Mouse (Mus musculus): ENCODE data around the gene Pepd. TPM values are rescaled to one million over a fixed set of nuclear protein-coding genes. Genes with fewer than 3 reads are reported as not detected.

The Pepd gene
- polyA plus RNA-seq, 1 experiment from 2014 or later = 68.4 TPM

DNA sequence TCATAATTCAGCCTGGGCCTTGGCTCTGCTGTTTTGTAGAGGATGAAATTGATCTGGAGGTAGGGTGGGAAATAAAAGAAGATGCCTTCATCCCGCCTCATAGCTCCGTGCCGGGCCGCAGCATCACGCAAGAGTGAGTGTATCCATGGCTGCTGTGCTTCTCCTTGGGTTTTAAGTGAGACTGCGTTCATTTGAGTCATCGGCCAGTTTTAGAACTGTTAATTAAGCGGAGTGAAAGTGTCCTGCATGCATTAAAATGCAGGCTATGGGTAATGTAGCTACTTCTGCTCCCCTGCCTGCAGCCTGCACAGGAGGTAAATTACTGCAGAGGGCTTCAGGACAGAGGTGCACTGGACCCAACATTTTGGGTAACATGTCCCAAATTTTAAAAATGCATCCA lies 45.0 kb downstream of the Pepd start:
- Histone ChIP-seq H3K36me3 (replicated peaks; ENCODE audit: control insufficient read depth, insufficient read depth, low read depth, low read length) (no peaks in the 10 kb centered on the region), H3K4me2 (ENCODE audit: low read depth, low read length) (no peak overlapping the region), H3K27ac (replicated peaks; ENCODE audit: low read depth, low read length) (no peak overlapping the region), H3K9ac (replicated peaks; ENCODE audit: low read length) (no peak overlapping the region), H3K4me3 (ENCODE audit: low read depth, low read length) (no peak overlapping the region), H3K4me1 (ENCODE audit: control insufficient read depth, insufficient read depth, low read length) (no peaks in the 10 kb centered on the region), H3K9me3 (replicated peaks; ENCODE audit: control insufficient read depth, low read length) (no peaks in the 10 kb centered on the region), H3K27me3 (ENCODE audit: control insufficient read depth, insufficient read depth, low read length) (no peaks in the 10 kb centered on the region)
- DNase-seq (ENCODE audit: low spot score) (no peak), ATAC-seq (replicated peaks; ENCODE audit: insufficient number of reproducible peaks, low FRiP score, low TSS enrichment, low read depth) (no peak)
- 94% methylated on average over 8 of the region's 8 CpGs for WGBS

DNA sequence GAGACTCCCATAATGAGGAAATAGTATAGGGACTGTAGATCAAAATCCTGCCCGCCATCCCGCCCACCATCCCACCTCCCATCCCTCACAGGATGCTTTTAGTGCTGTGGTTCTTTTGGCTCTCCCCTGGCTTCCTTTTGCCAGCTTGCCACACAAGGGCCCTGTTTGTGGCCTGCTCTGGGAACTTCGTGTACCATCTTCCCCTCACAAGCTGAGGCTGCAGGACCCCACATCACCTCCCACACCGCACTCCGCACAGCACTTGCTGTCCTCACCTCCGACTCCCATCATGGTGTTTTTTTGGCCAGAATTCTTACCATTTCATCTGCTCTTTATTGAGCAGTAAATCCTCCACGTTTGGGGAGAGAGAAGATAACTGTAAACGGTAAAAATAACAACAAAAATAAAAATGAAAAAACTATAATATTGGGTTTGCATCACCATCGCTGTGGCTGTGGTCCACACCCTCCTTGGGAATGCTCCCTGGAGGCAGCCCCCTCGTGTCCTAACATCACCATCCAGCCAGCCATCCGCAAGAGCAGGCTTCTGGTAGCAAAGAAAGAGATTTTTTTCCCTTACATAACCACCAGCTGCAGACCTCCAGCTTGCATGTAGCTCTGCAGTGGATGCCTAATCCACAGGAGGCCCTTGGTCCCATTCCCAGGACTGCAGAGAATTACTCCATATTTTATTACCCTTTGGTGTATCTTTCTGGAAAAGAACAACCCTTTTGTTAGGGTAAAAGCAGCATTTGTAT lies 51.9 kb downstream of the Pepd start:
- Histone ChIP-seq H3K9ac (replicated peaks; ENCODE audit: low read length) (no peak overlapping the region), H3K4me3 (ENCODE audit: low read depth, low read length) (no peak overlapping the region), H3K4me1 (ENCODE audit: control insufficient read depth, insufficient read depth, low read length) (no peaks in the 10 kb centered on the region), H3K36me3 (replicated peaks; ENCODE audit: control insufficient read depth, insufficient read depth, low read depth, low read length) (no peaks in the 10 kb centered on the region), H3K9me3 (replicated peaks; ENCODE audit: control insufficient read depth, low read length) (no peaks in the 10 kb centered on the region), H3K4me2 (ENCODE audit: low read depth, low read length) (no peak overlapping the region), H3K27ac (replicated peaks; ENCODE audit: low read depth, low read length) (no peak overlapping the region), H3K27me3 (ENCODE audit: control insufficient read depth, insufficient read depth, low read length) (no peaks in the 10 kb centered on the region)
- DNase-seq (ENCODE audit: low spot score) = no peak
- ATAC-seq (replicated peaks; ENCODE audit: insufficient number of reproducible peaks, low FRiP score, low TSS enrichment, low read depth) = no peak
- WGBS = 88% methylated on average over 11 of the region's 11 CpGs

DNA sequence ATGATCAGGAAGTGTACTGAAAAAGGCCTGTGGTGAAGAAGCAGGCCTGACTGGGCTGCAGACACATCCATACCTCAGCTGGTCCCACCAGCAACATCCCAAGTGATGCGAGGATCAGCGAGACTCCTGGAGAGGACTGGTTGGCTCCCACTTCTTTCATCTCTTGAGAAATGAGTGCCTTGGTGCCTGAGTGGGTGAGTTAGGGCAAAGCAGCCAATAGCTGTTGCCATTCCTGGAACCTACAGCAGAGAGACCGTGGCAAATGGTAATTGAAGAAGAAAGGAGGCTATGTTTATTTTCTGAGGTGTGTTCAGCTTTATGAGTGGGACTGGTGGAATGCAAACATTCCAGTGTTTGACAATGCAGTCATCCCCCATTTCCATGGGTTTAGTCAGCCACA lies 55.2 kb downstream of the Pepd start:
- H3K27me3 ChIP-seq (ENCODE audit: control insufficient read depth, insufficient read depth, low read length) = no peaks in the 10 kb centered on the region
- no peaks in the 10 kb centered on the region for H3K36me3 ChIP-seq (replicated peaks; ENCODE audit: control insufficient read depth, insufficient read depth, low read depth, low read length)
- no peak overlapping the region for H3K4me3 ChIP-seq (ENCODE audit: low read depth, low read length)
- DNase-seq (ENCODE audit: low spot score) = no peak
- no peak overlapping the region for H3K4me2 ChIP-seq (ENCODE audit: low read depth, low read length)
- H3K9ac ChIP-seq (replicated peaks; ENCODE audit: low read length) = no peak overlapping the region
- H3K4me1 ChIP-seq (ENCODE audit: control insufficient read depth, insufficient read depth, low read length) = no peaks in the 10 kb centered on the region
- H3K27ac ChIP-seq (replicated peaks; ENCODE audit: low read depth, low read length) = no peak overlapping the region
- no peaks in the 10 kb centered on the region for H3K9me3 ChIP-seq (replicated peaks; ENCODE audit: control insufficient read depth, low read length)
- no peak for ATAC-seq (replicated peaks; ENCODE audit: insufficient number of reproducible peaks, low FRiP score, low TSS enrichment, low read depth)
- 79% methylated on average over 3 of the region's 3 CpGs for WGBS

DNA sequence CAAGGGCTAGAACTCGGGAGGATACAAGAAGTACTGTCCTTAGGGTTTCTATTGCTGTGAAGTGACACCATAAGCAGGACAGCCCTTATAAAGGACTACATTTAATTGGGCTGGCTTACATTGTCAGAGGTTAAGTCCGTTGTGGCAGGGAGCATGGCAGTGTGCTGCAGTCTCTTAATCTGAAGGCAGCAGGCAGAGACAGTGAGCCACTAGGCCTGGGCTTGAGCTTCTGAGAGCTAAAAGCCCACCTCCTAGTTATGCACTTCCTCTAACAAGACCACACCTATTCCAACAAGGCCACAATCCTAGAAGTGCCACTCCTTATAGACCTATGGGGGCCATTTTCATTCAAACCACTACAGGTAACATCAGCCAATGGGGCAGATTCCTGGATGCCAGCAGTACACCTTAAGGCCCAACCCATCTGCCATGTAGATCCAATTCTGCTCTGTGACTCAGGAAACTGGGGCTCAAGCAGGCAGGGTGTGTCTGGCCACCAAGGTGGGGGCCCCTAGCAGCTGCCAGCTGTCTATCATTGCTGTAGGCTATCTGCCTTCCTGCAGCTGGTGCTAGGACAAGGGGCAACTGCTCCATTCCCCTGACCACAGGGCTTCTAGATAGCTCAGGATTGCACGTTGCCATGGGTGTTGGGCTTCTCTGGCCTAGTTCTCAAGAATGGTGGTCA lies 56.7 kb downstream of the Pepd start:
- Histone ChIP-seq H3K27ac (replicated peaks; ENCODE audit: low read depth, low read length) (no peak overlapping the region), H3K36me3 (replicated peaks; ENCODE audit: control insufficient read depth, insufficient read depth, low read depth, low read length) (no peaks in the 10 kb centered on the region), H3K9me3 (replicated peaks; ENCODE audit: control insufficient read depth, low read length) (no peaks in the 10 kb centered on the region), H3K4me3 (ENCODE audit: low read depth, low read length) (no peak overlapping the region), H3K27me3 (ENCODE audit: control insufficient read depth, insufficient read depth, low read length) (no peaks in the 10 kb centered on the region), H3K4me1 (ENCODE audit: control insufficient read depth, insufficient read depth, low read length) (no peaks in the 10 kb centered on the region), H3K4me2 (ENCODE audit: low read depth, low read length) (no peak overlapping the region), H3K9ac (replicated peaks; ENCODE audit: low read length) (no peak overlapping the region)
- 93% methylated on average over 3 of the region's 3 CpGs for WGBS
- DNase-seq (ENCODE audit: low spot score) (no peak), ATAC-seq (replicated peaks; ENCODE audit: insufficient number of reproducible peaks, low FRiP score, low TSS enrichment, low read depth) (no peak)

DNA sequence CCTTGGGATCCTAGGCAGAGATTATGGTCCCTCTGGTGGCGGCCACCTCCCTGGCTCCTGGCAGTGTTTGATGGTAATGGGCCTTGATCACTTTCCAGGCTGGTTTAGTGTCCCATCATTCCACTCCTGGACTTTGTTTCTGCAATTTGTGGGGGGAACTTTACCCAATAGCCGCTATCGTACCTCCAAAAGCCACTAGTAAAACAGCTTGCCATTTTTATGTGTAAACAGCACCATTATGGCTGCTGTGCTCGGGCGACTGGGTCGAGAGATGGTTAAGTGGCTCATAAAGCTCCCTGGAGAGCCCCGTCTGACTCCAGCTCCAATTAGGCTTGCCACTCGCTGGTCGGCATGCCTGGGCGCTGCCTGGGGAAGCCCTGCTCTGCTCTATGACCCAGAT lies 59.6 kb downstream of the Pepd start:
- ATAC-seq (replicated peaks; ENCODE audit: insufficient number of reproducible peaks, low FRiP score, low TSS enrichment, low read depth) = no peak
- H3K4me2 ChIP-seq (ENCODE audit: low read depth, low read length) = no peak overlapping the region
- no peaks in the 10 kb centered on the region for H3K27me3 ChIP-seq (ENCODE audit: control insufficient read depth, insufficient read depth, low read length)
- no peaks in the 10 kb centered on the region for H3K9me3 ChIP-seq (replicated peaks; ENCODE audit: control insufficient read depth, low read length)
- no peak overlapping the region for H3K27ac ChIP-seq (replicated peaks; ENCODE audit: low read depth, low read length)
- H3K9ac ChIP-seq (replicated peaks; ENCODE audit: low read length) = no peak overlapping the region
- H3K4me1 ChIP-seq (ENCODE audit: control insufficient read depth, insufficient read depth, low read length) = no peaks in the 10 kb centered on the region
- no peak overlapping the region for H3K4me3 ChIP-seq (ENCODE audit: low read depth, low read length)
- no peak for DNase-seq (ENCODE audit: low spot score)
- H3K36me3 ChIP-seq (replicated peaks; ENCODE audit: control insufficient read depth, insufficient read depth, low read depth, low read length) = no peaks in the 10 kb centered on the region
- 72% methylated on average over 10 of the region's 10 CpGs for WGBS

DNA sequence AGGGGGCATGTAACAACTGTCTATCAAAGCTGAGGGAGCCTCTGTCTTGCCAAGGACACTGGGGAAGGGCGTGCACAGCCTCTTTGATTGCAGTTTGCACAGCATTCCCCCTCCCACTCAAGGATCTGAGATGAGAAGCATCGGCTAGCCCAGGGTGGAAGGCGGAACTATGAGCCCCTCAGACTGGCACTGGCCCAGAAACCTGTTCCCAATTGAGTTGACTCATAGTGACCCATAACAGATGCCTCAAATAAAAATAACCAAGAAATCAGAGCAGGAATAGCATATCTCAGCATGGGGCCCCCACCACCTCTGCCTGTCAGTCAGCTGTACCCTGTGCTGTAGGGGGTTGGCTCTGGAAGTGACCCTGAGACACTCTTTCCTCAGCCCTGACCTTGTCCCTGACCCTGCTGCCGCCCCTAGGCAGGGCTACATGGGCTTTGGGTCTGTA lies 60.8 kb downstream of the Pepd start:
- no peak overlapping the region for H3K4me3 ChIP-seq (ENCODE audit: low read depth, low read length)
- no peaks in the 10 kb centered on the region for H3K9me3 ChIP-seq (replicated peaks; ENCODE audit: control insufficient read depth, low read length)
- no peaks in the 10 kb centered on the region for H3K36me3 ChIP-seq (replicated peaks; ENCODE audit: control insufficient read depth, insufficient read depth, low read depth, low read length)
- 31% methylated on average over 4 of the region's 4 CpGs for WGBS
- peak; percentile 70 for ATAC-seq (replicated peaks; ENCODE audit: insufficient number of reproducible peaks, low FRiP score, low TSS enrichment, low read depth)
- H3K9ac ChIP-seq (replicated peaks; ENCODE audit: low read length) = no peak overlapping the region
- DNase-seq (ENCODE audit: low spot score) = peak; percentile 67
- H3K27me3 ChIP-seq (ENCODE audit: control insufficient read depth, insufficient read depth, low read length) = no peaks in the 10 kb centered on the region
- no peak overlapping the region for H3K4me2 ChIP-seq (ENCODE audit: low read depth, low read length)
- H3K4me1 ChIP-seq (ENCODE audit: control insufficient read depth, insufficient read depth, low read length) = no peaks in the 10 kb centered on the region
- no peak overlapping the region for H3K27ac ChIP-seq (replicated peaks; ENCODE audit: low read depth, low read length)

DNA sequence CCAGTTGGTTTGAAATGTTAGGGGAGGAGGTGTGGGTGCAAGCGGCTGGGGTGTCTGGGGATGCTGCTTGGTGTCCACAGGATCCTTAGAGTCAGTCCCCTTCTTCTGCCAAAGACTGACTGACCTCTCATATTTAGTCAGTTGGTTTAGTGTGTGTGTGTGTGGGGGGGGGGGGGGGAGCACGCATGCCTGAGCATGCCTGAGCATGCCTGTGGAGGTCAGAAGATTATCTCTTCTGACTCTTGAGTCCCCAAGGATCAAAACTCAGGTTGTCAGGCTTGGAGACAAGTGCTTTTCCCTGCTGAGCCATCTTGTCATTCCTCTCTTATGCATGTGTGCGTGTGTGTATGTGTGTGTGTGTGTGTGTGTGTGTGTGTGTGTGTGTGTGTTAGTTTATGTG lies 61.7 kb downstream of the Pepd start:
- DNase-seq (ENCODE audit: low spot score) (no peak), ATAC-seq (replicated peaks; ENCODE audit: insufficient number of reproducible peaks, low FRiP score, low TSS enrichment, low read depth) (no peak)
- Histone ChIP-seq H3K4me2 (ENCODE audit: low read depth, low read length) (no peak overlapping the region), H3K27ac (replicated peaks; ENCODE audit: low read depth, low read length) (no peak overlapping the region), H3K36me3 (replicated peaks; ENCODE audit: control insufficient read depth, insufficient read depth, low read depth, low read length) (no peaks in the 10 kb centered on the region), H3K27me3 (ENCODE audit: control insufficient read depth, insufficient read depth, low read length) (no peaks in the 10 kb centered on the region), H3K4me1 (ENCODE audit: control insufficient read depth, insufficient read depth, low read length) (no peaks in the 10 kb centered on the region), H3K9me3 (replicated peaks; ENCODE audit: control insufficient read depth, low read length) (no peaks in the 10 kb centered on the region), H3K9ac (replicated peaks; ENCODE audit: low read length) (no peak overlapping the region), H3K4me3 (ENCODE audit: low read depth, low read length) (no peak overlapping the region)
- WGBS = 67% methylated on average over 3 of the region's 3 CpGs

DNA sequence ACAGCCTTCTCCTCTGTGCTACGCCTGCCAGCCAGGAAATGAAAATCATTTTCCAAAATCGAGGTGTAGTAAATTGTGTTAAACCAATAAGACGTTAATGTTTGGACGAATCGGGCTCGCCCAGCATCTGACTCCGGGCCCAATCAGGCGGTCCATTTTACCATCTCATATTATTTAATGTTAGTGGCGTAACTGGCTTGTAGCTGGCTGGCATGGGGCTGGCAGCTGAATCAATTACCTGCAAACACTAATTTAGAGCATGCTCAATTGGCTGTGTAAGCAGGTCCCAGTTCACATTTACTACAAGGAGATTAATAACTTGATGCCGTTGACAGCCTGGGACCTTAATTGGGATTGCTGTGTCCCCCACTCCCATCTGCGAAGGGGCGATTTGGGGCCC lies 63.7 kb downstream of the Pepd start:
- Histone ChIP-seq H3K4me3 (ENCODE audit: low read depth, low read length) (no peak overlapping the region), H3K36me3 (replicated peaks; ENCODE audit: control insufficient read depth, insufficient read depth, low read depth, low read length) (no peaks in the 10 kb centered on the region), H3K27me3 (ENCODE audit: control insufficient read depth, insufficient read depth, low read length) (no peaks in the 10 kb centered on the region), H3K9ac (replicated peaks; ENCODE audit: low read length) (no peak overlapping the region), H3K4me2 (ENCODE audit: low read depth, low read length) (no peak overlapping the region), H3K4me1 (ENCODE audit: control insufficient read depth, insufficient read depth, low read length) (no peaks in the 10 kb centered on the region), H3K27ac (replicated peaks; ENCODE audit: low read depth, low read length) (no peak overlapping the region), H3K9me3 (replicated peaks; ENCODE audit: control insufficient read depth, low read length) (no peaks in the 10 kb centered on the region)
- 89% methylated on average over 12 of the region's 12 CpGs for WGBS
- ATAC-seq (replicated peaks; ENCODE audit: insufficient number of reproducible peaks, low FRiP score, low TSS enrichment, low read depth) = no peak
- DNase-seq (ENCODE audit: low spot score) = no peak

All from embryonic facial prominence, embryonic 11.5 days (tissue).